Mouse (Mus musculus) hindbrain, embryonic 16.5 days (tissue): Measurements from ENCODE around the gene Vmn1r173. TPM values are rescaled to one million over a fixed set of nuclear protein-coding genes. Genes with fewer than 3 reads are reported as not detected.
"Not testable (repeated sequence)": the region's sequence is repeated elsewhere in the genome, so short reads cannot be mapped to it uniquely, and the experiment has no call there.

Experiments
- ATAC-seq: fragments of 200-750 bp; cut with Nextera tagmentation; 2 replicates; pipeline ENCODE4 v1.8.0; 2017; ENCODE audit warnings: moderate TSS enrichment, moderate library complexity
- H3K27ac ChIP-seq: fragments of 300-500 bp; sonication (generic); 2 replicates; pipeline ENCODE4 v1.5.1; 2014; ENCODE audit warnings: low read depth, mild to moderate bottlenecking, control low read depth, low read length, moderate library complexity
- H3K27me3 ChIP-seq: fragments of 300-500 bp; sonication (generic); replicated peaks from 2 replicates; pipeline ENCODE4 v1.6.1; 2014; ENCODE audit warnings: low read length; ENCODE audit not compliant: control insufficient read depth, insufficient read depth
- H3K36me3 ChIP-seq: fragments of 300-500 bp; sonication (generic); 2 replicates; pipeline ENCODE4 v1.6.1; 2014; ENCODE audit warnings: mild to moderate bottlenecking, low read length, moderate library complexity, mixed read lengths; ENCODE audit not compliant: control insufficient read depth, insufficient read depth
- H3K4me1 ChIP-seq: fragments of 300-500 bp; sonication (generic); 2 replicates; pipeline ENCODE4 v1.6.1; 2014; ENCODE audit warnings: low read depth, low read length; ENCODE audit not compliant: control insufficient read depth, insufficient read depth
- H3K4me2 ChIP-seq: fragments of 300-500 bp; sonication (generic); 2 replicates; pipeline ENCODE4 v1.6.1; 2014; ENCODE audit warnings: mild to moderate bottlenecking, low read length, control low read depth, moderate library complexity
- H3K4me3 ChIP-seq: fragments of 300-500 bp; sonication (generic); 2 replicates; pipeline ENCODE4 v1.5.1; 2014; ENCODE audit warnings: mild to moderate bottlenecking, low read length, control low read depth, moderate library complexity
- H3K9ac ChIP-seq: fragments of 300-500 bp; sonication (generic); 2 replicates; pipeline ENCODE4 v1.6.1; 2014; ENCODE audit warnings: low read depth, mild to moderate bottlenecking, control low read depth, low read length, moderate library complexity
- H3K9me3 ChIP-seq: fragments of 300-500 bp; sonication (generic); 2 replicates; pipeline ENCODE4 v1.6.1; 2014; ENCODE audit warnings: mild to moderate bottlenecking, low read length, moderate library complexity; ENCODE audit not compliant: control insufficient read depth
- WGBS: fragments of 180-500 bp; shearing (Covaris S2); extraction: QIAGEN DNeasy Blood & Tissue Kit; methylation state at CpG from one replicate; pipeline ENCODE4 v1.1.7; 2014; 5-methylcytosine and 5-hydroxymethylcytosine counted together
- polyA plus RNA-seq: library from polyadenylated mRNA; unstranded; fragments of >200 nt; fragmentation: Nextera tagmentation; extraction: Ambion mirVana; gene quantifications from 2 replicates; pipeline ENCODE4 v1.2.1, GENCODE M21; 2015

The Vmn1r173 gene
- polyA plus RNA-seq = not detected in 2 replicates

GRCm38 (mm10) chr7:23700403-23700802 lies at the start of gene Vmn1r173:
TSS of gene Vmn1r173 (plus strand) at chr7:23700703.
- H3K4me3 ChIP-seq, H3K27me3 ChIP-seq, H3K36me3 ChIP-seq, ATAC-seq, H3K9me3 ChIP-seq, H3K4me2 ChIP-seq, H3K9ac ChIP-seq, H3K27ac ChIP-seq, H3K4me1 ChIP-seq: not testable (repeated sequence)
- WGBS = 58% methylated on average over 1 of the region's 1 CpGs

GRCm38 (mm10) chr7:23658016-23658415 lies 42.5 kb upstream of the Vmn1r173 start, which contains the start of gene Vmn1r172:
TSS of gene Vmn1r172 (plus strand) at chr7:23658316.
- 63% methylated on average over 2 of the region's 2 CpGs for WGBS
- peaks cover 2% of the 10 kb centered on the region; the same call in 1 of the 2 replicates for H3K9me3 ChIP-seq
- H3K9ac ChIP-seq = no peak within 1 kb of the TSS
- no peaks in the 10 kb centered on the region for H3K27me3 ChIP-seq
- H3K36me3 ChIP-seq = no peaks in the 10 kb centered on the region
- no peak within 1 kb of the TSS for H3K4me2 ChIP-seq
- H3K27ac ChIP-seq = no peak within 1 kb of the TSS
- no peak within 1 kb of the TSS for H3K4me3 ChIP-seq
- ATAC-seq = no peak
- no peaks in the 10 kb centered on the region for H3K4me1 ChIP-seq

GRCm38 (mm10) chr7:23751970-23752369 lies 51.5 kb downstream of the Vmn1r173 start, which contains the start of gene Vmn1r174:
TSS of gene Vmn1r174 (plus strand) at chr7:23752270.
- 49% methylated on average over 1 of the region's 1 CpGs for WGBS
- not testable (repeated sequence) for H3K36me3 ChIP-seq, H3K27ac ChIP-seq, H3K4me1 ChIP-seq, H3K9ac ChIP-seq, H3K27me3 ChIP-seq, ATAC-seq, H3K4me2 ChIP-seq, H3K4me3 ChIP-seq, H3K9me3 ChIP-seq

Other genes with a start within 250 kb of the Vmn1r173 start
- not detected in 2 replicates for gene Vmn1r167, start 193.5 kb upstream of the Vmn1r173 start, polyA plus RNA-seq
- gene Vmn1r168, start 161.0 kb upstream of the Vmn1r173 start, polyA plus RNA-seq = not detected in 2 replicates
- gene Vmn1r169, start 125.2 kb upstream of the Vmn1r173 start, polyA plus RNA-seq = not detected in 2 replicates
- gene Vmn1r170, start 94.5 kb upstream of the Vmn1r173 start, polyA plus RNA-seq = not detected in 2 replicates
- gene Vmn1r171, start 70.0 kb upstream of the Vmn1r173 start, polyA plus RNA-seq = not detected in 2 replicates
- not detected in 2 replicates for gene Vmn1r172, start 42.4 kb upstream of the Vmn1r173 start, polyA plus RNA-seq
- gene Vmn1r174, start 51.6 kb downstream of the Vmn1r173 start, polyA plus RNA-seq = not detected in 2 replicates
- not detected in 2 replicates for gene Vmn1r175, start 109.9 kb downstream of the Vmn1r173 start, polyA plus RNA-seq
- gene Vmn1r176, start 136.7 kb downstream of the Vmn1r173 start, polyA plus RNA-seq = not detected in 2 replicates
- gene Vmn1r177, start 165.7 kb downstream of the Vmn1r173 start, polyA plus RNA-seq = not detected in 2 replicates
- not detected in 2 replicates for gene Vmn1r178, start 191.3 kb downstream of the Vmn1r173 start, polyA plus RNA-seq
- not detected in 2 replicates for gene Vmn1r179, start 226.3 kb downstream of the Vmn1r173 start, polyA plus RNA-seq
- gene Vmn1r180, start 249.9 kb downstream of the Vmn1r173 start, polyA plus RNA-seq = not detected in 2 replicates